Mouse (Mus musculus) ES-E14 (cell line): ENCODE measurements around the gene Rps17. TPM values are rescaled to one million over a fixed set of nuclear protein-coding genes. Genes with fewer than 3 reads are reported as not detected.

ENCODE experiments used
- DNase-seq: peaks from one replicate; pipeline ENCODE4 v3.0.0-alpha.2; 2013; ENCODE audit warnings: low read depth, low spot score
- H3K27ac ChIP-seq: 2 replicates; pipeline ENCODE4 v1.5.1; 2012; ENCODE audit warnings: low read depth, mild to moderate bottlenecking, low read length, moderate library complexity, mixed read lengths; ENCODE audit not compliant: poor library complexity, insufficient read depth, severe bottlenecking
- H3K36me3 ChIP-seq: 2 replicates; pipeline ENCODE4 v1.6.1; 2012; ENCODE audit warnings: mild to moderate bottlenecking, low read length, moderate library complexity, mixed read lengths; ENCODE audit not compliant: control insufficient read depth, poor library complexity, insufficient read depth, severe bottlenecking
- H3K4me1 ChIP-seq, 2 experiments: fragments of 150-350 bp in 1 of 2; sonication (generic) in 1 of 2; 2 replicates each; pipeline ENCODE4 v1.6.1; 2012; ENCODE audit warnings: low read length in 2 of 2, mild to moderate bottlenecking in 1 of 2, mixed read lengths in 1 of 2; ENCODE audit not compliant: control insufficient read depth in 2 of 2, insufficient read depth in 2 of 2, poor library complexity in 1 of 2
- H3K4me3 ChIP-seq, 2 experiments: fragments of 150-350 bp in 1 of 2; sonication (generic) in 1 of 2; 2 replicates each; pipeline ENCODE4 v1.5.1; 2012; ENCODE audit warnings: low read length in 2 of 2, low read depth in 1 of 2, mild to moderate bottlenecking in 1 of 2, mixed read lengths in 1 of 2; ENCODE audit not compliant: insufficient read depth in 1 of 2, poor library complexity in 1 of 2, severe bottlenecking in 1 of 2
- H3K9ac ChIP-seq: 2 replicates; pipeline ENCODE4 v1.6.1; 2012; ENCODE audit warnings: low read depth, mild to moderate bottlenecking, low read length, mixed read lengths; ENCODE audit not compliant: poor library complexity, insufficient read depth, severe bottlenecking
- H3K9me3 ChIP-seq: fragments of 150-350 bp; sonication (generic); 2 replicates; pipeline ENCODE4 v1.6.1; 2012; ENCODE audit warnings: low read depth, mild to moderate bottlenecking, low read length; ENCODE audit not compliant: control insufficient read depth, insufficient read depth
- CHD2 ChIP-seq: IDR thresholded peaks from 2 replicates; pipeline ENCODE4 v1.6.1; 2014; ENCODE audit warnings: mild to moderate bottlenecking, low read depth, low read length, inconsistent platforms
- HCFC1 ChIP-seq: IDR thresholded peaks from 2 replicates; pipeline ENCODE4 v1.6.1; 2012; ENCODE audit warnings: low read length, inconsistent platforms, borderline replicate concordance; ENCODE audit not compliant: insufficient read depth
- MAFK ChIP-seq: IDR thresholded peaks from 2 replicates; pipeline ENCODE4 v1.6.1; 2014; ENCODE audit warnings: mild to moderate bottlenecking, low read depth, low read length, inconsistent platforms; ENCODE audit not compliant: insufficient read depth
- ZC3H11A ChIP-seq: IDR thresholded peaks from 2 replicates; pipeline ENCODE4 v1.6.1; 2012; ENCODE audit warnings: low read depth, mild to moderate bottlenecking, inconsistent platforms, low read length, borderline replicate concordance
- ZNF384 ChIP-seq: IDR thresholded peaks from 2 replicates; pipeline ENCODE4 v1.6.1; 2012; ENCODE audit warnings: low read depth, low read length, inconsistent platforms
- in situ Hi-C, 2 experiments: fragments of 600-800 bp; cut with MboI; formaldehyde crosslinking; loops; one replicate each; pipeline ENCODE4 v1.15.1; 2025; ENCODE audit warnings: low sequenced_read_pairs in 2 of 2, inconsistent platforms in 1 of 2; ENCODE audit not compliant: unreplicated experiment in 2 of 2
- total RNA-seq: library from RNA; depleted of rRNA; stranded (reverse); fragments of 300-350 nt; gene quantifications from 2 replicates; pipeline ENCODE4 v1.2.3, GENCODE M21; 2012

Rps17 gene
- total RNA-seq, 1 experiment, result 3,434 TPM

GRCm38 (mm10) chr7:81369724-81370123 is 24.7 kb upstream of the Rps17 start:
- no peaks in the 10 kb centered on the region for H3K36me3 ChIP-seq
- in situ Hi-C loops, result no loop called here
- no peaks in the 10 kb centered on the region for H3K9me3 ChIP-seq
- H3K4me3 ChIP-seq, result no peak overlapping the region
- DNase-seq, result no peak
- H3K4me1 ChIP-seq, result peaks cover 0 to 9% of the 10 kb centered on the region in 2 experiments; a peak in 1 of 4 replicates
- TF ChIP-seq ZC3H11A (no peak), ZNF384 (no peak), HCFC1 (no peak), MAFK (no peak), CHD2 (no peak)
- no peak overlapping the region for H3K27ac ChIP-seq
- H3K9ac ChIP-seq, result no peak overlapping the region

- TF ChIP-seq MAFK (no peak), ZNF384 (no peak), ZC3H11A (no peak), CHD2 (no peak), HCFC1 (no peak)
- no peak for DNase-seq
- in situ Hi-C loops, result no loop called here
- Histone ChIP-seq H3K4me3 (no peak overlapping the region), H3K27ac (no peak overlapping the region), H3K9ac (no peak overlapping the region), H3K9me3 (no peaks in the 10 kb centered on the region), H3K4me1 (peaks cover 0 to 9% of the 10 kb centered on the region in 2 experiments; a peak in 1 of 4 replicates), H3K36me3 (no peaks in the 10 kb centered on the region)
These were observed 22.9 kb upstream of the Rps17 start for GRCm38 (mm10) chr7:81367946-81368345.

GRCm38 (mm10) chr7:81356975-81357374 is 11.9 kb upstream of the Rps17 start:
- Histone ChIP-seq H3K36me3 (no peaks in the 10 kb centered on the region), H3K27ac (no peak overlapping the region), H3K4me3 (no peak overlapping the region), H3K4me1 (no peaks in the 10 kb centered on the region), H3K9me3 (no peaks in the 10 kb centered on the region), H3K9ac (no peak overlapping the region)
- no peak for DNase-seq
- TF ChIP-seq HCFC1 (no peak), ZNF384 (no peak), CHD2 (no peak), ZC3H11A (no peak), MAFK (no peak)
- in situ Hi-C loops, result no loop called here

GRCm38 (mm10) chr7:81356360-81356759 is 11.3 kb upstream of the Rps17 start:
- DNase-seq, result no peak
- H3K9me3 ChIP-seq, result no peaks in the 10 kb centered on the region
- H3K4me1 ChIP-seq, result no peaks in the 10 kb centered on the region
- H3K27ac ChIP-seq, result no peak overlapping the region
- H3K36me3 ChIP-seq, result no peaks in the 10 kb centered on the region
- no peak overlapping the region for H3K9ac ChIP-seq
- TF ChIP-seq ZC3H11A (no peak), HCFC1 (no peak), ZNF384 (no peak), MAFK (no peak), CHD2 (no peak)
- no peak overlapping the region for H3K4me3 ChIP-seq
- in situ Hi-C loops, result no loop called here

GRCm38 (mm10) chr7:81355746-81356145 is 10.7 kb upstream of the Rps17 start:
- TF ChIP-seq ZNF384 (no peak), ZC3H11A (no peak), CHD2 (no peak), MAFK (no peak), HCFC1 (no peak)
- no peaks in the 10 kb centered on the region for H3K36me3 ChIP-seq
- in situ Hi-C loops, result no loop called here
- DNase-seq, result no peak
- H3K9me3 ChIP-seq, result no peaks in the 10 kb centered on the region
- H3K27ac ChIP-seq, result no peak overlapping the region
- no peaks in the 10 kb centered on the region for H3K4me1 ChIP-seq
- no peak overlapping the region for H3K4me3 ChIP-seq
- no peak overlapping the region for H3K9ac ChIP-seq
